ENCODE assay signal across 20 mouse cellular contexts in genomic region chr6:134544843-134545242, GRCm38 (mm10). TPM values are rescaled to one million over a fixed set of nuclear protein-coding genes. Genes with fewer than 3 reads are reported as not detected.
DNase-seq lines count a peak whose midpoint lies in the region; ATAC-seq and TF ChIP-seq lines count a peak whose summit lies in the region.
"Had no signal": no experiment of that assay in that cellular context is flagged by ENCODE, and none has a peak within 500 bp of the region (broad histone marks: within the 10 kb centered on the region; RNA-seq: fewer than 3 reads in every experiment).

No protein-coding gene starts in this region.

- H3K4me3 ChIP-seq in gastrocnemius, adult 2 months = no peak overlapping the region
- H3K4me3 ChIP-seq in limb, embryonic 12.5 days (replicated peaks) = no peak overlapping the region
- no peak overlapping the region for H3K4me3 ChIP-seq in limb, embryonic 10.5 days
- no peak overlapping the region for H3K4me3 ChIP-seq in liver, embryonic 12.5 days
- no peak overlapping the region for H3K4me3 ChIP-seq in hindbrain, embryonic 14.5 days (replicated peaks; ENCODE audit: low read length)
- H3K4me3 ChIP-seq: embryonic facial prominence, embryonic 12.5 days; heart, embryonic 15.5 days; hindbrain, embryonic 15.5 days; midbrain, embryonic 12.5 days; neural tube, embryonic 13.5 days had no signal

- H3K9ac ChIP-seq in limb, embryonic 12.5 days (replicated peaks) = no peak overlapping the region
- no peak overlapping the region for H3K9ac ChIP-seq in liver, embryonic 12.5 days
- H3K9ac ChIP-seq in hindbrain, embryonic 14.5 days = no peak overlapping the region
- H3K9ac ChIP-seq: embryonic facial prominence, embryonic 12.5 days; heart, embryonic 15.5 days; hindbrain, embryonic 15.5 days; midbrain, embryonic 12.5 days; neural tube, embryonic 13.5 days had no signal

- no peaks in the 10 kb centered on the region for H3K27me3 ChIP-seq in limb, embryonic 12.5 days
- no peaks in the 10 kb centered on the region for H3K27me3 ChIP-seq in limb, embryonic 10.5 days (ENCODE audit: low read depth, poor library complexity, severe bottlenecking)
- H3K27me3 ChIP-seq in liver, embryonic 12.5 days (replicated peaks) = no peaks in the 10 kb centered on the region
- no peaks in the 10 kb centered on the region for H3K27me3 ChIP-seq in hindbrain, embryonic 14.5 days (ENCODE audit: control insufficient read depth, insufficient read depth, low read length)
- H3K27me3 ChIP-seq: embryonic facial prominence, embryonic 12.5 days; heart, embryonic 15.5 days; hindbrain, embryonic 15.5 days; midbrain, embryonic 12.5 days; neural tube, embryonic 13.5 days had no signal

- no peaks in the 10 kb centered on the region for H3K9me3 ChIP-seq in limb, embryonic 12.5 days
- no peaks in the 10 kb centered on the region for H3K9me3 ChIP-seq in limb, embryonic 10.5 days (replicated peaks)
- no peaks in the 10 kb centered on the region for H3K9me3 ChIP-seq in liver, embryonic 12.5 days (replicated peaks)
- no peaks in the 10 kb centered on the region for H3K9me3 ChIP-seq in hindbrain, embryonic 14.5 days (ENCODE audit: control insufficient read depth, low read length)
- H3K9me3 ChIP-seq: embryonic facial prominence, embryonic 12.5 days; heart, embryonic 15.5 days; hindbrain, embryonic 15.5 days; midbrain, embryonic 12.5 days; neural tube, embryonic 13.5 days had no signal

- peak overlapping the region; percentile 41; the same call in 1 of the 2 replicates for H3K27ac ChIP-seq in gastrocnemius, adult 2 months
- no peak overlapping the region for H3K27ac ChIP-seq in limb, embryonic 12.5 days
- no peak overlapping the region for H3K27ac ChIP-seq in limb, embryonic 10.5 days
- H3K27ac ChIP-seq in liver, embryonic 12.5 days = peak overlapping the region; percentile 31; the same call in 1 of the 2 replicates
- no peak overlapping the region for H3K27ac ChIP-seq in hindbrain, embryonic 14.5 days
- H3K27ac ChIP-seq: embryonic facial prominence, embryonic 12.5 days; heart, embryonic 15.5 days; hindbrain, embryonic 15.5 days; kidney, postnatal 0 days; midbrain, embryonic 12.5 days; neural tube, embryonic 13.5 days had no signal

- H3K4me1 ChIP-seq in limb, embryonic 12.5 days (replicated peaks) = peaks cover 24% of the 10 kb centered on the region
- peaks cover 18% of the 10 kb centered on the region for H3K4me1 ChIP-seq in limb, embryonic 10.5 days
- peaks cover 41% of the 10 kb centered on the region for H3K4me1 ChIP-seq in liver, embryonic 12.5 days
- 0 out of 2 replicates have a peak, but pooled peaks cover 3% of the 10 kb centered on the region for H3K4me1 ChIP-seq in hindbrain, embryonic 14.5 days (replicated peaks; ENCODE audit: control insufficient read depth, insufficient read depth, low read length)

- H3K36me3 ChIP-seq in limb, embryonic 12.5 days = peaks cover 23% of the 10 kb centered on the region
- peaks cover 29% of the 10 kb centered on the region for H3K36me3 ChIP-seq in limb, embryonic 10.5 days
- peaks cover 16% of the 10 kb centered on the region for H3K36me3 ChIP-seq in liver, embryonic 12.5 days
- H3K36me3 ChIP-seq in hindbrain, embryonic 14.5 days (replicated peaks; ENCODE audit: control insufficient read depth, insufficient read depth) = peaks cover 9% of the 10 kb centered on the region; the same call in 1 of the 2 replicates
- H3K36me3 ChIP-seq: heart, embryonic 15.5 days; hindbrain, embryonic 15.5 days had no signal

- intact Hi-C loops in gastrocnemius, adult 2 months (cut with DNase I) = no loop called here

- ATAC-seq in limb, embryonic 12.5 days (ENCODE audit: insufficient number of reproducible peaks, insufficient read depth, low FRiP score, low TSS enrichment, low read depth) = 0 out of 2 replicates have a peak, but pooled peaks have one; percentile 42
- no peak for ATAC-seq in liver, embryonic 12.5 days
- no peak for ATAC-seq in hindbrain, embryonic 14.5 days (ENCODE audit: low FRiP score)
- ATAC-seq: lung, postnatal 0 days had no signal

- 55% methylated on average over 3 of the region's 3 CpGs for WGBS in limb, embryonic 12.5 days
- WGBS in limb, embryonic 10.5 days = 80% methylated on average over 3 of the region's 3 CpGs
- 70% methylated on average over 3 of the region's 3 CpGs for WGBS in liver, embryonic 12.5 days (ENCODE audit: insufficient replicate concordance)
- WGBS in hindbrain, embryonic 14.5 days = 76% methylated on average over 3 of the region's 3 CpGs

- no peak for TF ChIP-seq CTCF in gastrocnemius, adult 2 months (IDR thresholded peaks at IDR 0.05)

- DNase-seq in gastrocnemius, adult 2 months = no peak
- DNase-seq in gastrocnemius, postnatal 25 days = no peak
- no peak for DNase-seq in limb, embryonic 10.5 days (ENCODE audit: low spot score)
- peak; percentile 22 for DNase-seq in R1 (ENCODE audit: low read depth, low spot score)
- no peak for DNase-seq in lung, postnatal 25 days (ENCODE audit: low spot score)
- DNase-seq in hindbrain, embryonic 14.5 days (ENCODE audit: low spot score) = no peak
- DNase-seq: adrenal gland, postnatal 14 days; cerebellum, adult 11-12 months; cerebellum, postnatal 10 days; heart, postnatal 4 days; thymus, adult 2 months had no signal

- no peak overlapping the region for H3K4me2 ChIP-seq in limb, embryonic 12.5 days
- H3K4me2 ChIP-seq in liver, embryonic 12.5 days = no peak overlapping the region
- no peak overlapping the region for H3K4me2 ChIP-seq in hindbrain, embryonic 14.5 days (replicated peaks)
- H3K4me2 ChIP-seq: embryonic facial prominence, embryonic 12.5 days; heart, embryonic 15.5 days; hindbrain, embryonic 15.5 days; midbrain, embryonic 12.5 days; neural tube, embryonic 13.5 days had no signal

RNA-seq across cellular contexts. Expression of gene Lrp6, which starts 21.9 kb away (rescaled TPM):
- total RNA-seq in gastrocnemius, adult 2 months (2021) = 10 to 100 TPM; 45.0 to 46.7 TPM
- 10 to 100 TPM; 42.9 to 46.1 TPM for total RNA-seq in gastrocnemius, postnatal 25 days (2021)
- 40.8 and 41.7 TPM in 2 replicates for polyA plus RNA-seq in limb, embryonic 12.5 days (2016; fragmentation: Nextera tagmentation; extraction: Ambion mirVana)
- polyA plus RNA-seq in limb, embryonic 10.5 days (2016; fragmentation: Nextera tagmentation; extraction: Ambion mirVana) = 25.3 and 33.4 TPM in 2 replicates
- polyA plus RNA-seq in liver, embryonic 12.5 days (2016; fragmentation: Nextera tagmentation; extraction: Ambion mirVana) = 12.6 and 13.1 TPM in 2 replicates
- polyA plus RNA-seq in hindbrain, embryonic 14.5 days (2014; fragmentation: Nextera tagmentation; extraction: Ambion mirVana) = 21.5 and 22.3 TPM in 2 replicates

Comparison
In these comparisons a context has a peak if more than half of its experiments do, and no peak if none do; other contexts are left out.
1. H3K27ac ChIP-seq: peak in gastrocnemius, adult 2 months (single experiment) and liver, embryonic 12.5 days (single experiment); none in limb, embryonic 12.5 days (single experiment), limb, embryonic 10.5 days (single experiment) and hindbrain, embryonic 14.5 days (single experiment).